Mouse (Mus musculus) forebrain, postnatal 0 days (tissue): Measurements from ENCODE around the gene Thbs3. TPM values are rescaled to one million over a fixed set of nuclear protein-coding genes. Genes with fewer than 3 reads are reported as not detected.

ENCODE experiments used
- ATAC-seq: fragments of 200-750 bp; cut with Nextera tagmentation; 2 replicates; pipeline ENCODE4 v1.8.0; 2017; ENCODE audit warnings: mild to moderate bottlenecking, moderate library complexity
- DNase-seq: peaks from one replicate; pipeline ENCODE4 v3.0.0-alpha.2; 2015
- H3K27ac ChIP-seq: fragments of 300-500 bp; sonication (generic); 2 replicates; pipeline ENCODE4 v1.5.1; 2014; ENCODE audit warnings: low read depth, mild to moderate bottlenecking, antibody characterized with exemption, low read length, moderate library complexity, mixed read lengths
- H3K27me3 ChIP-seq: fragments of 300-500 bp; sonication (generic); 2 replicates; pipeline ENCODE4 v1.6.1; 2014; ENCODE audit warnings: mild to moderate bottlenecking, low read length, mixed read lengths; ENCODE audit not compliant: insufficient read depth
- H3K36me3 ChIP-seq: fragments of 300-500 bp; sonication (generic); 2 replicates; pipeline ENCODE4 v1.6.1; 2014; ENCODE audit warnings: mild to moderate bottlenecking, moderate library complexity; ENCODE audit not compliant: insufficient read depth
- H3K4me1 ChIP-seq: fragments of 300-500 bp; sonication (generic); 2 replicates; pipeline ENCODE4 v1.6.1; 2014; ENCODE audit warnings: antibody characterized with exemption; ENCODE audit not compliant: insufficient read depth
- H3K4me2 ChIP-seq: fragments of 300-500 bp; sonication (generic); 2 replicates; pipeline ENCODE4 v1.6.1; 2014; ENCODE audit warnings: low read depth, mild to moderate bottlenecking, moderate library complexity
- H3K4me3 ChIP-seq: fragments of 300-500 bp; sonication (generic); 2 replicates; pipeline ENCODE4 v1.5.1; 2014; ENCODE audit warnings: low read depth, low read length, mixed read lengths
- H3K9ac ChIP-seq: fragments of 300-500 bp; sonication (generic); 2 replicates; pipeline ENCODE4 v1.6.1; 2014; ENCODE audit warnings: mild to moderate bottlenecking
- H3K9me3 ChIP-seq: fragments of 300-500 bp; sonication (generic); 2 replicates; pipeline ENCODE4 v1.6.1; 2016; ENCODE audit warnings: low read length
- CTCF ChIP-seq: sonication (generic); IDR thresholded peaks from 2 replicates; pipeline ENCODE4 v1.5.1; 2016; ENCODE audit warnings: antibody characterized with exemption, control low read depth, low read depth
- WGBS: fragments of 180-500 bp; shearing (Covaris S2); extraction: QIAGEN DNeasy Blood & Tissue Kit; methylation state at CpG from one replicate; pipeline ENCODE4 v1.1.7; 2014; 5-methylcytosine and 5-hydroxymethylcytosine counted together
- polyA plus RNA-seq: library from polyadenylated mRNA; unstranded; fragments of >200 nt; fragmentation: Nextera tagmentation; extraction: Ambion mirVana; gene quantifications from 2 replicates; pipeline ENCODE4 v1.2.1, GENCODE M21; 2015
- total RNA-seq: library from RNA; depleted of rRNA; stranded (reverse); fragments of >200 nt; gene quantifications from 2 replicates; pipeline ENCODE4 v1.2.3, GENCODE M21; 2014; rRNA removed

Thbs3 gene
- 53.6 and 74.1 TPM in 2 replicates for total RNA-seq
- 31.1 and 42.8 TPM in 2 replicates for polyA plus RNA-seq

DNA sequence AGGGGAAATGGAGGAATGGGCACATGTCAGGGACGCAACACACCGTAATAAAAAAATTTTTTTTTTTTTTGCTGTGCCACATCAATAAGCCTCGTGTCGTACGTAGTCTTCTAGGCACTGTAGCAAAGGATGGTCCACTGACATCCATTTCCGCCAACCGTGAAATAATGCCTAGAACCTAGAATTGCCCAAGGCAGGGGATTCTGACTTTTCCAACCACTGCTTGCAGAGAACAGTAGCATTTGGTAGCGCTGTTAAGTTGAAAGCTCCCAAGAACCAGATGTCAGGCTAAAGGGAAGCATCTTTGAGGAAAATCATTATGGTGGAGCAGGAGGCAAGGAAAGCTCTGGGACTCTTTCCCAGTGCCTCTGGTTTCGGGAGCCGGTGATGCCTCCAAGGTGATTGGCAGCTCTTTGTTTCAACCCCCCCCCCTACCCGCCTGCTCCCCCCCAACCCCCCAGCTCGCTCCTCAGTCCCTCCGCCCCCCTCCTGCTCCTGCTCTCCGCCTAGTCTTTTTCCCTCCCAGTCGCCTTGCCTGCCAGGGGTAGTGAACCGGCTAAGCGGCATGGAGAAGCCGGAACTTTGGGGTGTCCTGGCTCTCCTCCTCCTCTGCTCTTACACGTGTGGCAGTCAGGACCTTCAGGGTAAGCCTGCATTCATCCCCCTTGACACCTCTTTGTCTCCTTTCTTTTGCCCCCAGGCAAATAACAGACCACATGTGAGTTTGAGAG is at the start of gene Thbs3:
Thbs3 (plus strand) TSS at position 500 of the 731 bp plus-strand sequence.
- DNase-seq (peak; percentile 78), ATAC-seq (peak; percentile 10; the same call in 1 of the 2 replicates)
- H3K9me3 ChIP-seq, result no peaks in the 10 kb centered on the region
- TF ChIP-seq CTCF, result no peak
- H3K9ac ChIP-seq, result peak within 1 kb of the TSS; percentile 86
- peak within 1 kb of the TSS; percentile 84 for H3K4me2 ChIP-seq
- peaks cover 10% of the 10 kb centered on the region for H3K36me3 ChIP-seq
- peak within 1 kb of the TSS; percentile 79 for H3K4me3 ChIP-seq
- WGBS, result under 1% methylated on average over 18 of the region's 19 CpGs
- no peaks in the 10 kb centered on the region for H3K27me3 ChIP-seq
- H3K4me1 ChIP-seq, result peaks cover 8% of the 10 kb centered on the region
- H3K27ac ChIP-seq, result peak within 1 kb of the TSS; percentile 97

DNA sequence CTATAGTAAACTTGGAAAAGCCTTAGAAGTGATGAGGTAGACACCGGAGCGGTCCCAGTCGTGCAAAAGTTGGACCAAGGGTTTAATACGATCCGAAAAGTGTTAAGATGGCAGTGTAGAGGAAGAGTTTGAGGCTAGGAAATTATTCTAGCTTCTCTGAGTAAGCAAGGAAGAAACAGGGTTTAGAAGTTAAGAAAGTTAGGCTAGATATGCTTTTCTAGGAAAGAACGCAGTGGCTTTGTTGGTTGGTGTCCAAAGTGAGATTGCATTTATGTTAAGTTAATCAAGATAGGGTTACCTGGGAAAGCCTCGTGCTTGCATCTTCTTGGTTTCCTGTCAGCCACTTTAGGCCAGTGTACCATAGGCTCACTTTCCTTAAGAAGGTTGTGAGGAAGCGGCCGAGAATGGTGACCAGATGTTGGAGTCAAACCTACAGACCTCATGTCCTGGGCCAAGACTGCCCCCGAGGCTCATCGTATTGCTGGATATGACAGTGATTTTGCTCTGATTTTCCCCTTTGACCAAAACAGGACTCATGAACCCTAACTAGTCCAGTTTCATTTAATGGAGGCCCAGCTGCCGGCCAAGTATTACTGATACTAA is 49.6 kb upstream of the Thbs3 start:
- no peak for DNase-seq
- WGBS, result 26% methylated on average over 12 of the region's 12 CpGs
- Histone ChIP-seq H3K4me3 (peak overlapping the region; percentile 86), H3K4me2 (peak overlapping the region; percentile 66), H3K9me3 (no peaks in the 10 kb centered on the region), H3K36me3 (peaks cover 35% of the 10 kb centered on the region), H3K27me3 (no peaks in the 10 kb centered on the region), H3K4me1 (peaks cover 5% of the 10 kb centered on the region), H3K9ac (peak overlapping the region; percentile 87), H3K27ac (peak overlapping the region; percentile 88)
- TF ChIP-seq CTCF, result no peak
- ATAC-seq, result no peak

DNA sequence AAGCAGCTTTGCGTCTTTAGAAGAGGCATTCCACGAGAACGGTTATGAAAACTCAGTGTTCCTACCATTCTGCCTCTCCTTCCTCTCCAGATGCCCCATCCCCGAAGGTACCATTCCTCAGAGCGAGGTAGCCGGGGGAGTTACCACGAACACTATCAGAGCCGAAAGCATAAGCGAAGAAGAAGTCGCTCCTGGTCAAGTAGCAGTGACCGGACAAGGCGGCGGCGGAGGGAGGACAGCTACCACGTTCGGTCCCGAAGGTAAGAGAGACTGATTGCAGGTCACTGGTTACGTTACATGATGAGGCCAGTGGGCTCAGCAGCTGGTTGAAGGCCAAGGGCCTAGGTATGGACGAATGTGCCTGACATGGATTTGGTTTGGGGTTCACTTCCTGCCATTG is 48.0 kb upstream of the Thbs3 start:
- peaks cover 5% of the 10 kb centered on the region for H3K4me1 ChIP-seq
- peaks cover 48% of the 10 kb centered on the region for H3K36me3 ChIP-seq
- ATAC-seq (no peak), DNase-seq (no peak)
- no peak overlapping the region for H3K4me3 ChIP-seq
- no peak overlapping the region for H3K4me2 ChIP-seq
- no peak overlapping the region for H3K9ac ChIP-seq
- no peaks in the 10 kb centered on the region for H3K27me3 ChIP-seq
- no peak for TF ChIP-seq CTCF
- WGBS, result 96% methylated on average over 19 of the region's 19 CpGs
- H3K27ac ChIP-seq, result no peak overlapping the region
- H3K9me3 ChIP-seq, result no peaks in the 10 kb centered on the region

- Histone ChIP-seq H3K4me2 (no peak overlapping the region), H3K4me1 (peaks cover 8% of the 10 kb centered on the region), H3K4me3 (no peak overlapping the region), H3K9me3 (no peaks in the 10 kb centered on the region), H3K9ac (no peak overlapping the region), H3K27me3 (no peaks in the 10 kb centered on the region), H3K36me3 (peaks cover 69% of the 10 kb centered on the region), H3K27ac (no peak overlapping the region)
- no peak for ATAC-seq
- no peak for DNase-seq
- TF ChIP-seq CTCF, result no peak
- WGBS, result 94% methylated on average over 11 of the region's 11 CpGs
Measured at GRCm38 (mm10) chr3:89174844-89175243, 40.1 kb upstream of the Thbs3 start.

- Histone ChIP-seq H3K36me3 (peaks cover 69% of the 10 kb centered on the region), H3K9me3 (no peaks in the 10 kb centered on the region), H3K4me1 (peaks cover 8% of the 10 kb centered on the region), H3K4me3 (no peak overlapping the region), H3K27me3 (no peaks in the 10 kb centered on the region), H3K4me2 (no peak overlapping the region), H3K9ac (no peak overlapping the region), H3K27ac (no peak overlapping the region)
- WGBS, result 93% methylated on average over 10 of the region's 10 CpGs
- DNase-seq (no peak), ATAC-seq (no peak)
- no peak for TF ChIP-seq CTCF
Measured at GRCm38 (mm10) chr3:89175544-89175943, 39.4 kb upstream of the Thbs3 start.

GRCm38 (mm10) chr3:89176421-89176820 is 38.6 kb upstream of the Thbs3 start:
- no peak overlapping the region for H3K9ac ChIP-seq
- no peaks in the 10 kb centered on the region for H3K27me3 ChIP-seq
- 83% methylated on average over 7 of the region's 7 CpGs for WGBS
- H3K4me1 ChIP-seq, result peaks cover 8% of the 10 kb centered on the region
- no peak overlapping the region for H3K4me3 ChIP-seq
- H3K36me3 ChIP-seq, result peaks cover 70% of the 10 kb centered on the region
- DNase-seq, result no peak
- no peak for TF ChIP-seq CTCF
- no peak overlapping the region for H3K4me2 ChIP-seq
- no peak for ATAC-seq
- H3K27ac ChIP-seq, result no peak overlapping the region
- no peaks in the 10 kb centered on the region for H3K9me3 ChIP-seq
